Mouse (Mus musculus): ENCODE measurements around the gene Smg5. TPM values are rescaled to one million over a fixed set of nuclear protein-coding genes. Genes with fewer than 3 reads are reported as not detected.

The Smg5 gene
- polyA plus RNA-seq, 1 experiment from 2014 or later: 11.8 TPM

DNA sequence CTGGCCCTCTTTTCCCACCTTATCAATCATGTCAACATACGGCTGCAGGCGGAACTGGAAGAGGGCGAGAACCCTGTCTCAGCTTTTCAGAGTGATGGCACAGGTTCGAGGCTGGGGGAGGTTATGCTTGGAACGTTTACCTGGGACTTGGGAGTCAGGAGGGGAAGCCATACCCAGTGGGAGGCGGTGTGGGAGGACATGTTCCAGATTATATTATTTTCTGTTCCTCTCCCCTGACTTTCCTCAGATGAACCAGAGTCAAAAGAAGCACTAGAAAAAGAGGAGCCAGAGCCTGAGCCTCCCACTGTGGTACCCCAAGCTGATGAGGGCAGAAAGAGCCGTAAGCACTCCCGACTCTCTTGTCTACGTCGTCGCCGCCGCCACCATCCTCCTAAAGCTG, 14.7 kb downstream of the Smg5 start:
- Histone ChIP-seq H3K4me3 (ENCODE audit: low read depth, low read length) (no peak overlapping the region), H3K4me1 (ENCODE audit: insufficient read depth) (no peaks in the 10 kb centered on the region), H3K27ac (ENCODE audit: low read depth) (no peak overlapping the region), H3K36me3 (replicated peaks; ENCODE audit: insufficient read depth, low read length) (peaks cover 96% of the 10 kb centered on the region), H3K9me3 (ENCODE audit: low read length) (no peaks in the 10 kb centered on the region), H3K9ac (replicated peaks) (no peak overlapping the region), H3K27me3 (ENCODE audit: insufficient read depth, low read length) (no peaks in the 10 kb centered on the region), H3K4me2 (ENCODE audit: low read depth, low read length) (no peak overlapping the region)
- WGBS (ENCODE audit: insufficient replicate concordance): 92% methylated on average over 13 of the region's 13 CpGs
- no peak for ATAC-seq
- TF ChIP-seq CTCF (IDR thresholded peaks at IDR 0.05; ENCODE audit: low read depth): no peak
- no peak for TF ChIP-seq EP300 (IDR thresholded peaks at IDR 0.05; ENCODE audit: low read depth)
- no peak for DNase-seq

DNA sequence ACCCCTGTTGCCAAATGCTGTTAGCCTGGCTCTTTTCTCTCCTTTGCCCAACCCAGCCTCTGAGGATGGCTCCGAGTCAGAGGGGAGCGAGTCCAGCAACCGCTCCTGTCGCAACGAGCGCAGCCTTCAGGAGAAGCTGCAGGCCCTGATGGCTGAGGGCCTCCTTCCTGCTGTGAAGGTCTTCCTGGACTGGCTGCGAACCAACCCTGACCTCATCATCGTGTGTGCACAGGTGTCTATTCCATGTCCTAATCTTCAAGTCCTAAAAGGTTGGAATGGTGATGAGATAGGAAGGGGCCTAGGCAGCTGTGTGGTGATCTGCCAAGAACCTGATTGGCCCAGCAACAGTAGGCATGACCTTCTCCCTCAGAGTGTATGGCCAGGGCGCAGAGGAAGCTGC, 16.8 kb downstream of the Smg5 start:
- ATAC-seq: no peak
- no peaks in the 10 kb centered on the region for H3K4me1 ChIP-seq (ENCODE audit: insufficient read depth)
- no peak overlapping the region for H3K4me3 ChIP-seq (ENCODE audit: low read depth, low read length)
- 93% methylated on average over 9 of the region's 9 CpGs for WGBS (ENCODE audit: insufficient replicate concordance)
- H3K4me2 ChIP-seq (ENCODE audit: low read depth, low read length): no peak overlapping the region
- TF ChIP-seq CTCF (IDR thresholded peaks at IDR 0.05; ENCODE audit: low read depth): no peak
- no peak for TF ChIP-seq EP300 (IDR thresholded peaks at IDR 0.05; ENCODE audit: low read depth)
- no peaks in the 10 kb centered on the region for H3K27me3 ChIP-seq (ENCODE audit: insufficient read depth, low read length)
- H3K9me3 ChIP-seq (ENCODE audit: low read length): no peaks in the 10 kb centered on the region
- no peak for DNase-seq
- H3K27ac ChIP-seq (ENCODE audit: low read depth): no peak overlapping the region
- peaks cover 97% of the 10 kb centered on the region for H3K36me3 ChIP-seq (replicated peaks; ENCODE audit: insufficient read depth, low read length)
- no peak overlapping the region for H3K9ac ChIP-seq (replicated peaks)

GRCm38 (mm10) chr3:88354396-88355165, 18.5 kb downstream of the Smg5 start:
- peaks cover 96% of the 10 kb centered on the region for H3K36me3 ChIP-seq (replicated peaks; ENCODE audit: insufficient read depth, low read length)
- 94% methylated on average over 8 of the region's 8 CpGs for WGBS (ENCODE audit: insufficient replicate concordance)

GRCm38 (mm10) chr3:88359584-88359983, 23.5 kb downstream of the Smg5 start:
- no peak overlapping the region for H3K4me3 ChIP-seq (ENCODE audit: low read depth, low read length)
- no peak for ATAC-seq
- H3K27ac ChIP-seq (ENCODE audit: low read depth): no peak overlapping the region
- TF ChIP-seq CTCF (IDR thresholded peaks at IDR 0.05; ENCODE audit: low read depth) (no peak), EP300 (IDR thresholded peaks at IDR 0.05; ENCODE audit: low read depth) (no peak)
- H3K4me2 ChIP-seq (ENCODE audit: low read depth, low read length): no peak overlapping the region
- no peak overlapping the region for H3K9ac ChIP-seq (replicated peaks)
- no peaks in the 10 kb centered on the region for H3K9me3 ChIP-seq (ENCODE audit: low read length)
- DNase-seq: no peak
- H3K4me1 ChIP-seq (ENCODE audit: insufficient read depth): peaks cover 16% of the 10 kb centered on the region; the same call in 1 of the 2 replicates
- H3K36me3 ChIP-seq (replicated peaks; ENCODE audit: insufficient read depth, low read length): peaks cover 81% of the 10 kb centered on the region
- H3K27me3 ChIP-seq (ENCODE audit: insufficient read depth, low read length): no peaks in the 10 kb centered on the region
- WGBS (ENCODE audit: insufficient replicate concordance): 78% methylated on average over 5 of the region's 5 CpGs

More at GRCm38 (mm10) chr3:88354396-88355165, 18.5 kb downstream of the Smg5 start:
- no peaks in the 10 kb centered on the region for H3K27me3 ChIP-seq (ENCODE audit: insufficient read depth, low read length)
- no peak overlapping the region for H3K4me2 ChIP-seq (ENCODE audit: low read depth, low read length)
- DNase-seq (no peak), ATAC-seq (no peak)
- H3K27ac ChIP-seq (ENCODE audit: low read depth): no peak overlapping the region
- H3K9ac ChIP-seq (replicated peaks): no peak overlapping the region
- no peak overlapping the region for H3K4me3 ChIP-seq (ENCODE audit: low read depth, low read length)
- no peaks in the 10 kb centered on the region for H3K4me1 ChIP-seq (ENCODE audit: insufficient read depth)
- H3K9me3 ChIP-seq (ENCODE audit: low read length): no peaks in the 10 kb centered on the region
- peak; percentile 37 for TF ChIP-seq CTCF (IDR thresholded peaks at IDR 0.05; ENCODE audit: low read depth)
- TF ChIP-seq EP300 (IDR thresholded peaks at IDR 0.05; ENCODE audit: low read depth): no peak

DNA sequence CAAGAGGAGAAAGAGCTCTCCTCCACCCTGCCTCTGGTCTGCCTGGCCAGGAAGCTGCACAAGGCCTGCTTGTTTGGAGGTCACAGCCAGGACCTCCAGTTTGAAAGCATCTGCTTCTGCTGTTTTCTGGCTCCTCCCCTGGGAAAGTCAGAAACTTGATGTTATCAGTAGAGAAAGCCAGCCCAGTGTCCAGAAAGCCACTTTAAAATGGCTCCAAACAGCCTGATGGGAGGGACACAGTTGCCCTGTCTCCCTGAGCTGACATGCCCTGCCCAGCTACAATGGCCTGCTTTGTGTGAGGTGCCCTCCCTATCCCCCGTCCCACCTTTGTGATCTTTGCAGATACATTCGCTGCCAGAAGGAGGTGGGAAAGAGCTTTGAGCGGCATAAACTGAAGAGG, 23.9 kb downstream of the Smg5 start:
- Histone ChIP-seq H3K27me3 (ENCODE audit: insufficient read depth, low read length) (no peaks in the 10 kb centered on the region), H3K9me3 (ENCODE audit: low read length) (no peaks in the 10 kb centered on the region), H3K9ac (replicated peaks) (no peak overlapping the region), H3K4me1 (ENCODE audit: insufficient read depth) (peaks cover 19% of the 10 kb centered on the region; the same call in 1 of the 2 replicates), H3K4me3 (ENCODE audit: low read depth, low read length) (no peak overlapping the region), H3K36me3 (replicated peaks; ENCODE audit: insufficient read depth, low read length) (peaks cover 77% of the 10 kb centered on the region), H3K4me2 (ENCODE audit: low read depth, low read length) (no peak overlapping the region), H3K27ac (ENCODE audit: low read depth) (no peak overlapping the region)
- no peak for TF ChIP-seq EP300 (IDR thresholded peaks at IDR 0.05; ENCODE audit: low read depth)
- no peak for TF ChIP-seq CTCF (IDR thresholded peaks at IDR 0.05; ENCODE audit: low read depth)
- WGBS (ENCODE audit: insufficient replicate concordance): 73% methylated on average over 3 of the region's 3 CpGs
- ATAC-seq (no peak), DNase-seq (no peak)

DNA sequence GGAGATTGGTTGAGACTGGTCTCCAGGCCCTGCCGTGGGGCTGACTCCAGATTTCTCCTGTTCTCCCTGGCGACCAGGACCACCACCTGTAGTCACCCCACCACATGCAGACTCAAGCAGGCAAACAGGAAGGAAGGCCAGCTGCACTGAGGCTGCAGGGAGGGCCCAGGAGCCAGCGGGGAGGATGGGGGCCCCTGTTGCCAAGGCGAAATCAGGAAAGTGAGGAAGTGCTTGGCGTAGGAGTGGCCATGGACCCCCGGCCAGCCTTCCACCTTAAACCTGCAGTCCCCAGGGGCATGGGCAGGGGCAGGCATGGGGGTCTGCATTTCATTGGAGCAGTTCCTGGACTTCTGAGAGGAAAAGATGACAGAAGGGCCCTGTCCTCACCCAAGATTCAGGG, 25.0 kb downstream of the Smg5 start:
- Histone ChIP-seq H3K27ac (ENCODE audit: low read depth) (no peak overlapping the region), H3K36me3 (replicated peaks; ENCODE audit: insufficient read depth, low read length) (peaks cover 67% of the 10 kb centered on the region), H3K9ac (replicated peaks) (no peak overlapping the region)

More for the DNA sequence above, 25.0 kb downstream of the Smg5 start:
- Histone ChIP-seq H3K4me1 (ENCODE audit: insufficient read depth) (peaks cover 20% of the 10 kb centered on the region), H3K9me3 (ENCODE audit: low read length) (no peaks in the 10 kb centered on the region), H3K27me3 (ENCODE audit: insufficient read depth, low read length) (peaks cover 11% of the 10 kb centered on the region), H3K4me2 (ENCODE audit: low read depth, low read length) (no peak overlapping the region), H3K4me3 (ENCODE audit: low read depth, low read length) (no peak overlapping the region)
- DNase-seq: no peak
- TF ChIP-seq EP300 (IDR thresholded peaks at IDR 0.05; ENCODE audit: low read depth): no peak
- no peak for TF ChIP-seq CTCF (IDR thresholded peaks at IDR 0.05; ENCODE audit: low read depth)
- no peak for ATAC-seq
- WGBS (ENCODE audit: insufficient replicate concordance): 41% methylated on average over 6 of the region's 6 CpGs
